Mouse (Mus musculus) heart, postnatal 36 days (tissue): ENCODE data around the gene Slain1. TPM values are rescaled to one million over a fixed set of nuclear protein-coding genes. Genes with fewer than 3 reads are reported as not detected.
A peak's percentile ranks its signal among the peaks of the same experiment; 100 is the strongest.

Experiments
- DNase-seq, 2 experiments: peaks; one replicate each; pipeline ENCODE4 v3.0.0; 2021 to 2022
- intact Hi-C: fragments of 180-260 bp; cut with DNase I; formaldehyde crosslinking; loops from one replicate; pipeline ENCODE4 v1.15.1; 2025
- total RNA-seq, 2 experiments: library from RNA; stranded (reverse); gene quantifications; 2 replicates each; pipeline ENCODE4 v1.2.3; 2021

Gene Slain1
- total RNA-seq, result under 1 TPM; 0.22 TPM

DNA sequence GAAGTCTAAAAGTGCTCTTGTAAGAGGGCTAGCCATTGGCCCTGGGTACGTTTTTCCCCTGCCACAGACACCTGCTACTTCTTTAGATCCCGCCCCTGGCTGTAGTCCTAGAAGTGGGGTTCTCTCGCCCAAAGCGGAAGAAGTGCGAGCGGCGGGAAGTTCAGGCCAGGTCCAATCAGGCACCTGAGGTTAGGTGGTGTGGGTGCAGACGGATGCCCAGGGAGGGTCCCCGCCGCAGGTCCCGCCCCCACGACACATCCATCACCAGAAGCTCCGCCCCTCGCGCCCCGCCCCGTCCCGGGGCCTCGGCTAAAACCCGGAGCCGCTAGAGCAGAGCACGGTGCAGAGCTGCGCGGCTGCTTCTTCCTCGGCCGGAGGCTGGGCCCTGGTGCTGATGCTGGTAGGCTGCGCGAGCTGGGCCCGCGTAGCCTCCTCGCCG, at the start of gene Slain1:
Slain1 (plus strand) TSS at position 333 of the 439 bp plus-strand sequence.
- peak; percentile 26 to 47 for DNase-seq
- intact Hi-C loops, result no loop called here

DNA sequence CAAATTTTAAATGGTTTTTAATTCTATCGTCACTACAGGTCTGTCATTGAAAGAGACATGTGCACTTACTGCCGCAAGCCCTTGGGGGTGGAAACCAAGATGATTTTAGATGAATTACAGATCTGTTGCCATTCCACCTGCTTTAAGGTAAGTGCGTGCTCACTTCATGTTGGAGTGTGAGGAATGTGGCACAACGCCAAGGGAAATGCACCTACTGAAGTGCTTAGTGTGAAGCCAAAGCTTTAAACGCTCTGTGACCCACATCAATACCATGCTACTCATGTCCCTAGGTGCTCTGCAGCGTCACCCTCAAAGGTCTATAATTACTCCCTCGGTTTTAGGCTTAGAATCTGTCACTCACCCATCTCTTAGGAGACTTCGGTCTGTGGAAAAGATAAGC, 42.0 kb upstream of the Slain1 start:
- intact Hi-C loops, result no loop called here
- DNase-seq, result no peak

DNA sequence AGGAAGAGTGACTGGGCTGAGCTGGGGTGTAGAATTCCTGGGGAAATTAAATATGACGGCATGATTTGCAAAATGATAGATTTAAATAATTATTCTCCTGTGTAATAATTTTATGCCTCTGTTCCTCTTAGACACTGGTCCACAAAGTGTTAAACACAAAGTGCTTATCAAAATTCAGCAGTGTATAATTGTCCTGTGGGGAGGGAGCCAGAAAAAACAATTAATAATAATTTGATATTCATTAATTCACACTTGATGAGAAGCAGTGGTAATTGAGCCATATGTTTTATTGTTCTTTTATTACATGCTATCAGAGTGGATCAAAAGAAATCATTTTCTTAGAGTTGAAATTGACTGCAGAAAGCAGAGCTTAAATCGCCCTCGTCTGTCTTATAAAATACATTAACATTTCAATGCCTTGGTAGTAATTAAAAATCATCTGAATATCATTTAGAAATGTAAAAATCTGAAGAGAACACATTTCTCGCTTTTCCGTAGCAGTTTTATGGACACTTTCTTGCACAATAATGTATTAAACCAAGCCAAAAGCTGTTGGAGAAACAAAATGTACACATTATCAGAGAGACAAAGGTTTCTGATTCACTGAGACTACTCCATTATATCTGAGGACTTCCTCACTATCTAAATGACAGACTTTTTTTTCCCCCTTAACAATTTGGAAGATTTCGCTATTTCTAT, 36.3 kb upstream of the Slain1 start:
- no peak for DNase-seq
- intact Hi-C loops, result no loop called here

DNA sequence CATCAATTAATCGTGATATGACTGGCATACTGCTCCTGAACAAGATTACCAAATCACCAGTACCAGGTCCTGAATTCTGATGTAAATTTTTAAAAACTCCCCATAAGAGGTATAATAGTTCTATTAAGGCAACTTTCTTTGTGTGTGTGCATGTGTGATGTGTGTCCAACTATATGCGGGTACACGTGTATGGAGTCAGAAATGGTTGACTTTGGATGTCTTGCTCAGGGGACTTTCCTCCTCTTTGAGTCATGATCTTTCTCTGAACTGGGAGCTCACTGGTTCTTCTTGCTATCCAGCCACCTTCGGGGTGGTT, 35.8 kb upstream of the Slain1 start:
- intact Hi-C loops, result no loop called here

DNA sequence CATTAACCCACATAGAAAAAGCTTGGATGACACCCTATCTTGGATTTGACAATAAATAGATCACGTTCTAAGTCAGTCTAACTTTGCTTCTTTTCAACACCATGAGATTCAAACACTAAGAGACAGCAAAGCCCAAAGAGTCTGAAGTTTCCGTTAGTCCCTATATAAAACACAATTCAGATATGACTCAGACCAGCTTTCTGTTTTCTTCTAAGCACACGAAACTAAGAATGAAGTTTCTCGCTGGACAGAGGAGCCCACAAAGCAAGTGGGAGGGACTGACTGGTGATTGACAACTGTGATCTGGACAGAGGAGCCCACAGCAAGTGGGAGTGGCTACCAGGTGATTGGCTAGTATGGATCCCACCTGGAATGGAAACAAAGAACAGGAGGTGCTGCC, 30.3 kb upstream of the Slain1 start:
- no peak for DNase-seq
- intact Hi-C loops, result no loop called here

More for the DNA sequence above, 35.8 kb upstream of the Slain1 start:
- no peak for DNase-seq

DNA sequence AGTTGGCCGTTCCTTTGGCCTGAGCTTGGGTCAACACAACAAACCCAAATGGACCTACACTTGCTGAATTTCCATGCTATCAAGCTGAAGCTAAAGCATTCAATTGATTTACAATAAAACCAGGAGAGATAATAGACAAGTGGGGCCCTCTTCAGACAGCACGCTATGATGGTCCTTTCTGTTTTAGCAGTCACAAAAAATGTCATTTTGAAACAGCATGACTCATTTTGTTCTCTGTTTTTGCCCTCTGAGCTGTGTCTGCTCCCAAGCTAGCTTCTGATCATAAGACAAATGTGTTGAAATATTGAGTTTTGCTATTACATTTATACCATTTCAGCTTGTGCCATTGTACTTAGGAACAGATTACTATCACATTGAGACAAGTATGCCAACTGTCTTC, 28.8 kb upstream of the Slain1 start:
- intact Hi-C loops, result no loop called here
- no peak for DNase-seq

DNA sequence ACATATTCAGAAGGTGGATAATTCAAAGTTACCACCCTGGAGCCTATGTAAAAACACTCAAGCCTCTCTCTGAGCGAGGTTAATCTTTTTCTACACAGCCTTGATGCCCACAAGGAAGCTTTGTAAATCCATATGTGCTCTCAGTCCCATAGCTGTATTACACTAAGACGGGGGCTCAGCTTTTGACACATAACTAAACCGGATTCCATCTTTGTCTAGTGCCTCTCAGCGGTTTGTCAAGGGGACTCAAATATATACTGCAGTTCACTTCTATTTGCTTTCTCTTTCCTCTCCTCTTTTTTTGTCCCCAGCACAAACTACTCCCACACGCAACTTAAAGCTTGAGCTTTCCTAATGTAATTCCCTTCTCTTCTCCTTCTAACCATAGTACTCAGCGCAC, 23.9 kb upstream of the Slain1 start:
- intact Hi-C loops, result no loop called here
- no peak for DNase-seq

DNA sequence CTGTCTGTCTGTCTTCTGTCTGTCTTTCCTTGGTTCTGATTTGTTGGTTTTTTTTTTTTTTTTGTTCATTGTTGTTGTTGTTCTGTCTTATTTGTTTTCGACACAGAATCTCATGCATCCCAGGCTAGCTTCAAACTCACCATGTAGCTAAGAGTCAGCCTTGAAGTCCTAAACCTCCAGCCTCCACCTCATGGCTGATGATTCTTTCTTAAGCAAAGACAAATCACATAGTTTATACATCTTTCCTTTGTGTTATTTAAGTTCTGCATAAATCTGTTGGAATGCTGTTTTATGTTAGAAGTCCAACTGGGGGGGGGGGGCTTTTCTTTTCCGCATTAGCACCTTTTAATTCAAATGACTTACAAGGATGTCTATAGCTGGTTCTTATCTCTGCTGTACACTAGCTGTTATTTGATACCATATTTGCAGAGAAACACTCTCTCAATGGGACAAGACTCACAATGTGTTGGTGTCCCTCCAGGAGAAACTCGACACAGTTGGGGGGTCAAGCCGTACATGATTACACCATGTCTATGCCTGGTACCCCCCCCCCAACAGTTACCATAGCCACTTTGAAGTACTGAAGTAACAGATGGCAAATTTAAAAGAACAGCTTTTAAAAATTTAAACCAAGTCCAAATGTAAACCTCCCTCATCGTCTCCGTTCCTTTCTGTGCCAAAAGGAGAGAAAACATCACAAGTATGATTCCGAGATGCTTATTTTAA, 20.2 kb upstream of the Slain1 start:
- intact Hi-C loops, result no loop called here
- DNase-seq, result no peak

DNA sequence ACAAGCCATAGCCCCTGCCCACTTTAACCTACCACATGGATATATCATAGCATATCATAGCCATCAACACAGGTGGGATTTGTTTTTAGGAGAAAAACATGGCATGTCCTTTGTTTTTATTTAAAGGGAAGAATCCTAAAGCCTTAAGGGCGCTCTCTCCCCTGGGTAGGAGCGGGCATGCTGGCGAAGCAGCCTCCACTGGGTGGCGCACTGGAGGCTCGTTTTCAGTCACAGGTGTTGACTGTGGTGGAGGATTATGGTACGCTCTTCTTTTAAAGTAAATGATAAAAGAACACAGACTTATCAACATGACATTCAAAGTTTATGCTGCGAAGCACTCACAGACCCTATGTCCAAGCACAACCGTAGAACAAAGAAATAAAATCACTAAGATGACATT, 19.5 kb upstream of the Slain1 start:
- DNase-seq, result no peak
- intact Hi-C loops, result no loop called here

DNA sequence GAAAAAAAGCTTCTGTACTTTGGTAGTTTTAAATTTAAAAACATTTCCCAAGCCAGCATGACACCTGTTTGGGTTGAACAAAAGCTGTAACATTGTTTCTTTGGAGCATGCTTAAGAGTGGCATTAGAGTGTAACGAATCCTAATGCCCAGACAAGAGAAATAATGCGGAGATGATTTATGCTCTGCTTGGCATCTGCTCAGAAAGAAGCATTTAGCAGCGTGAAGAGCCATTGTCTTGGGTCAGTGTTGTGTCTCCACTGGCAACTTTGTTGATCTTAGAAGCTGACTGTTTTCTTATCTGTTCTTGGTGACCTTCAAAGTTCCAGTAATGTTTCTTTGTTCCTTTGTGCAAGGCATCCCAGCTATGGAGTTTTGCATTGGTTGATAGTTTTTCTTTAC, 6.1 kb upstream of the Slain1 start:
- DNase-seq, result no peak
- intact Hi-C loops, result no loop called here

DNA sequence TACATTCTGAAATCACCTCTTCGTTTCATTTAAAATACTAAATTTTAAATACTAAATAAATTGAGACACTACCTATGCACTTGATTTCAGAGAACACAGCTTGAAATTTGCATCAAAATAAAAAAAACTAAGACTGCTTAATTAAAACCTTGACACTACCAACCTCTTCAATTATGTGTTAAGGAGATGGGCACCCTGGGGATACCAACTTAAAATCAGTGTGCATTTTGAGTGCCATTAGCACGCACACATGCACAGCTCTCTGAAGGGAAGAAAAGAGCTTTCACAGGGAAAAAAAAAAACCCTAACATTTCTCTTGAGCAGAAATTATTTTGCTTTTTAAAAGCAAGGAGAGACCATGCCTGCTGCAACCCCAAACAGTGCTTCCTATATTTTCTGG, 2.0 kb upstream of the Slain1 start:
- intact Hi-C loops, result no loop called here
- DNase-seq, result no peak

DNA sequence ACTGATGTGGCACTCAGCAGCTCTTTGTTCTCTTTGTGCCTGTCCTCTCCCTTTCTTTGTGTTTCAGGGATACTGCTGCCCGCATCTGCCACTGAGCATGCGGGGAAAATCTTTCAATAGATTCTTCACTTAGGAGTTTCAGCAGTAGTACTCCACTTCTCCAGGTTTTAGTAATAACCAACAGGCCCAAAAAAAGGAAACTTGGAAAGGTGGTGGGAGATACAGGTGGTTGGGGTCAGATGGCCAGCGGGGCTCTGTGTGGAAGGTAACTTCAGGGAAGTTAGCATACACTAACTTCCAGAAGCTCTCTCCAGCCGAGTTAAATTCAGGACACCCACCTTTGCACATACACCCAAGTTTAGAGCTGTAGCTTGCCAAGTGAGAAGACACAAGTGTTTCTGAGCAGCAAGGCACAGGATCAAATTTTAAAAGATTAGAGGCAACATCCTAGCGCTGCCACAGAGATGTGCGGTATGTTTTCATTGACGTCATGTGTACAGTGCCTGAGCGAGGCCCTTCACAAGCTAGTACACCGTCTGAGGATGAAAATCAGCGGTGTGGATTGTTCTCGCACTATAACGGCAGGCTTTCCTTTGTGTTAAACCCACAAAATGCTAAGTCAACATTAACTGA, 1.3 kb upstream of the Slain1 start:
- intact Hi-C loops, result no loop called here
- DNase-seq, result no peak

DNA sequence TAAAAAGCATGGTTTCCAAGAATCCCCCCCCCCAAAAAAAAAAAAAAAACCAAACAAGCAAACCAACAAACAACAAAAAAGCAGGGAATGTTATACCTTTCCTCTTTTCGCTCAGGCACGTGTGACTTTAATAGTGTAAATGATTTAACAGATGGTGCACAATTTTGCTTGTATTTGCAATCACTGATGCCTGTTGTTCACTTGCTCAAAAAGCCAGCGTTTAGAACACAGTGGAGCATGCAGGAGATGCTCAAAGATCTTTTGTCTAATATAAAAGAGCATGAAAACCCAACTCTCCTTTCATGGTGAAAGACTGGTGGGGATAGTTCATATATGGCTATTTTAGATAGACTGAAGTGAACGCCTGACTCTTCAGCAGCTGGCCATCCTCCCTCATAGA, 726 bp upstream of the Slain1 start:
- no peak for DNase-seq
- intact Hi-C loops, result no loop called here

DNA sequence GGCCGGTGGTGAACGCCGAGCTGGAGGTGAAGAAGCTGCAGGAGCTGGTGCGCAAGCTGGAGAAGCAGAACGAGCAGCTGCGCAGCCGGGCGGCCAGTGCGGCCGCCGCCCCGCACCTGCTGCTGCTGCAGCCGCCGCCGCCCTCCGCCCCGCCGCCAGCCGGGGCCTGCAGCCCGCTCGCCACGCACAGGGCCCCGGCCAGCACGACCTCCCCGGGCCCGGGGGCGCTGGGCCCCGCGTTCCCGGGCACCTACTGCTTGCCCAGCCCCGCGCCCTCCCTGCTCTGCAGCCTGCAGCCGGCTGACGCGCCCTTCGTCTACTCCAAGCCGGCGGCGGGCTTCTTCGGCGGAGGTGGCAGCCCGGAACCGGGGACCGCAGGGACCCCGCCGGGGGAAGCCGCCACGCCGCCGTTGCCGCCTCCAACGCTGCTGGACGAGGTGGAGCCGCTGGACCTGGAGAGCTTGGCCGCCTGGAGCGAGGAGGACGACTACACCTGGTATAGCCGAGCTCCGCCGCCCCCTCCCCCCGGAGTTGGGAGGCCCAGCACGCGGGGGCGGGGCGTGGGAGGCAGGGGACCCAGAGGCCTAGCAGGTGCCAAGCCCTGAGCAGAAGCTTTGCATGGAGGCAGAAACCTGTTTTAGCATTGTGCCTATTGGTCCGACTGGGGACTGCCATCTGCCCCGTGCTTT, 529 bp downstream of the Slain1 start:
- DNase-seq, result peak; percentile 3 to 5
- intact Hi-C loops, result no loop called here

DNA sequence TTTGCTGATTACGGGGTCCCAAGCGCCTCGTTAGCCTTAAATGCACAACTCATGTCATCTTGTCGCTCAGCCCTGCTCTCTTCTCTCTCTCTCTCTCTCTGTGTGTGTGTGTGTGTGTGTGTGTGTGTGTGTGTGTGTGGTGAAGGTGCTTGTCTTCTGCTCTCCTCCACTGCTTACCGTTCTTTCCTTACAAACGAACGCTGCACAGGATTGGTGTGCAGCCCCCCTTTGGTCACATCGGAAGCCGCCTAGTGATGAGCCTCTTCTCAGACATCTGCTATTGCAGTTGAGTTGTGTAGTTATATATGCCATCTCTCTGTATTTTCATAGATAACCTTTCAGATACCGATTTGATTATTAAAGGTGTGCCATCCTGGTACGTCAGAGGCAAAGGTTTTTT, 1.1 kb downstream of the Slain1 start:
- no peak for DNase-seq
- intact Hi-C loops, result no loop called here

DNA sequence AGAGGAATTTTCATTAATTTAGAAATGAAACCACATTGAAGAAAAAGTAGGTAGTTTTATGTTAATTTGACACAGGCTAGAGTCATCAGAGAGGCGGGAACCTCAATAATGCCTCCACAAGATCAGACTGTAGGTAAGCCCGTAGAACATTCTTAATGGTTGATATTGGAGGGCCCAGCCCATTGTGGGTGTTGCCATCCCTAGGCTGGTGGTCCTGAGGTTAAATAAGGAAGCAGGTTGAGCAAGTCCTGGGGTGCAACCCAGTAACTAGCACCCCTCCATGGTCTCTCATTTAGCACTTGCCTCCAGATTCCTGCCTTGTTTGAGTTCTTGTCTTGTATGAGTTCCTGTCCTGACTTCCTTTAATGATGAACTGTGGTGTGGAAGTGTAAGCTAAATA, 1.5 kb downstream of the Slain1 start:
- intact Hi-C loops, result no loop called here
- DNase-seq, result no peak

DNA sequence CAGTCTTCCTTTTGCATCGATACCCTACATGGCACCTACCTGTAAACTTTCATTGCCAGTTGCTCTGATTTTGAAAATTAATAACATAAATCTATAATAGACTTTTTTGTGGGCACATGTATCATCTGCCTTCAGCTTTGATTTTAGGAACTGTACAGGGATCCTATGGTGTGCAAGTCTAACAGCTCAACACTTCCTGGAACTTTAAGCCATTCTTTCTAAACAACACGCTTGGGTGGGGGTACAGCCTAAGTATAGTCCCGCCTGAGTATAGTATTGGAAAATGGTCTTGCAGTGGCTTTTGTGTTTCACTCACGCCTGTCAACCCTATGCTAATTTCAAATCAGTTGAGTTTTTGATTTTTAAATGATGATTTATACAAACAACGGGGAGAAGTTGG, 2.5 kb downstream of the Slain1 start:
- intact Hi-C loops, result no loop called here
- DNase-seq, result no peak

DNA sequence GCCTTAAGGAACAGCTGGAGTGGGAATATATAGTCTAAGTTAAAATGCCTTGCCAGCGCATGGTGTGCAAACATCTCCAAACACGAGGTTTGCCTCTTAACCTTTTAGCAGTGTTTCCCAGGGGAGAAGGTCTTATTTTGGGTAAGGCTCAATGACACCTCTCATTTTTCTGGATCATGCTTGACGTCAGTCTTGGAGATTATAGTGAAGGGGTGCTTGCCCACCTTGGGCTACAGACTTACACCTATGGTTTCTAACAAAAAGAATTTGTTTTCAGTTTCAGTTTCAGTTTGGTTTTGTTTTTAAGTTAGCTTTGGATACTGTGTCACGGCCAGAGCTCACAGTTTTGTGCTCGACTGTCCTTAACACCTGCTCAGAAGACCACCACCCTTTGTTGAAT, 3.8 kb downstream of the Slain1 start:
- intact Hi-C loops, result no loop called here

DNA sequence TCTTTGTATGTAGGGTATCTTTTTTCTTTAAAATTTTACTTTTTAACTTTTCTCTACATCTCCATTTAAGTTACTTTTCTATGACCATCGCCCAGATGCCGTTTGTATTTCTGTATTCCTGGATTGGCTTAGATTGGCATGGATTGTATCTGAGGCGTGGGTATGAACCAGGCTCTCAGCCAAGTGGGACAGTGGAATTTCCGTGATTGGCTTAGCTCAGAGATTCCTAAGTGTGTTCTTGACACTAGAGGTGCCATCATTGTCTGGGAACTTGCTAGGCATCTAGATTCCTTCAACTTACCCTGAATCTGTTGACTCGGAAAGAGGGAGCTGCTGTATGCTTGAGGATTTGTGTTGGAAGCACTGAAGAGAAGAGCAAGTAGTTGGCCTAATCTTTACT, 5.4 kb downstream of the Slain1 start:
- intact Hi-C loops, result no loop called here

More for the DNA sequence above, 3.8 kb downstream of the Slain1 start:
- DNase-seq, result no peak

DNA sequence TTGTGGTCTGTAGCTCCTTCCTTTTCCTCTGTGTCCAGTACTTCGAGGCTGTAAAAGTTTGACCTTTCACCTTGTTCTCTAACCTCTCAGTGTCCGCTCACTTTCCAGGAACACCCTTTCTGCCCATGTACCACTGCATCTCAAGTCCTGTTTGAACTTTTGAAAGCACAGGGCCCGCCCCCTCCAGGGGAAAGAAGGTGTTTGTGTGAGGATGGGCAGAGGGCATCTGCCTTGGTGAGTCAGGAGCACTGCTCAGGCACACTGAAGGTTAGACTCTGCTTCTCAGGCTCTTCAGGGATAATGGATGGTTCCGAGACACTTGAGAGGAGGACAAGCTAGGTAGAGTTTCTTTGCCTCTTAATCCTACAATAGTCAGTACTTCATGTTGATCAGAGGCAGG, 7.8 kb downstream of the Slain1 start:
- intact Hi-C loops, result no loop called here
- DNase-seq, result no peak

More for the DNA sequence above, 5.4 kb downstream of the Slain1 start:
- DNase-seq, result no peak

DNA sequence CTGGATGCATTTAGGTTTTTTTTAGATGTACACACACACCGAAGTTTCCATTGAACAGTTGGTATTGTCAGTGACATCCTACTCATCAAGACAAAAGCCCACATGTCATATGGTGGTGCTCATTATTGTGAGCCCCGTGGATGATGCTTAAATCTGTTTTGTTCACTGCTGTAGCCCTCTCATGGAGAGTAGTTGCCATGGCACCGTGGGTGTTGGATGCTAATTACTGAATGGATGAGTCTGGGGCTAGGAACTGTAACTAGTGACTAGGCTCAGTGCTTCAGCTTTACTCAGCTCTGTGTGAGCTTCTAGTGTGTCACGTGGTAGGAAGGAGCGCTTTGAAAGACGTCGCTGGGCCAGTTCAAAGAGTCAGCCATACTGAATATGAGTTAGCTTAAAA, 13.0 kb downstream of the Slain1 start:
- no peak for DNase-seq
- intact Hi-C loops, result no loop called here

DNA sequence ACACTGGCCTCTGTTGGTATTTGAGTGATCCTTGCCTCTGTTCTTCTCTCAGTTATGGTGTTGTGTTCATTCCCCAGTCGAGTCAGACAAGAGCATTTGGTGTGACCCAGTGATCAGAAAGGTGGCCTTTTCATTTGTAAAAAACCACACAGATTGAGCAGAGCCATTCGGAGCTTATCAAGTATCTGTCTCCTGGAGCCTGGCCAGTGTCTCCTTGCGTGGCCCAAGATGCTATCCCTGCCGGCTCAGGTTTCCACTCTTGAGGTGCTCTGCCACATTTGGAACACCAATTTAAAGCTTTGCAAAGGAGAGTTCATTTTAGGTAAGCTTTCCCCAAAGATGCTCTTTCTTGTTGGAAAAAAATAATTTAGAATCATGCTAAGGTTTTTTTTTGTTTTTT, 14.4 kb downstream of the Slain1 start:
- no peak for DNase-seq
- intact Hi-C loops, result no loop called here
